Mouse (Mus musculus): ENCODE results near the gene Dennd5a.

Dennd5a gene

DNA sequence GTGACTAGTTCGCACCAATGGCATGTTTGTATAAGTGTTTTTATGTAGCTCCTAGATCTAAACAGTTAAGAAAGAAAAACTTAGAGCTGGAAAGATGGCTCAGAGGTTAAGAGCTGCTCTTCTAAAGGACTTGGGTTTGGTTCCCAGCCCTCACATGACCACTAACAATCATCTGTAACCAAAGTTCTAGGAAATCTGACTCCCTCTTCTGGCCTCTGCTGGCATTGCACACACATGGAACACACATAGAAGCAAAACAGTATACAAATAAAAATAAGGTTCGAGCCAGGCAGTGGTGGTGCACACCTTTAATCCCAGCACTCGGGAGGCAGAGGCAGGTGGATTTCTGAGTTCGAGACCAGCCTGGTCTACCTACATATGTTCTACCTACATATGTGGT lies 3.4 kb upstream of the Dennd5a start:
- DNase-seq (ENCODE audit: low spot score) = no peak

DNA sequence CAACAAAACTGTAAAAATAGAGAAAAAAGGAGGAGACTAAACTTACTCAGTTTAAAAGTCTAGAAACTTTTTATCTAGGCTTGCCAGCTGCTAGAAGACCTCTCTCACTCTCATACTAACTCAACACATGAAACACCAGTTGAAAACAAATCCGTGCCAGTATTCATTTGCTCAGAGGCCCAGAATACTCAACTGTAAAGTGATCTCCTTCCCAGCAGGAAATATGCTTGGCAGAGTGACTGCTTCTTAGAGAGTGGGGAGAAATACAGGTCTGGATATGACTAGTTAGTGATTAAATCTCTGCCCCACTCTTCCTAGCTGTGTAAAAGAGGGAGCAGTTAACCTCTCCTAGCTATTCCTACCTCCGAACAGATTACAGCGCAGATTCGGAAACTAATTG lies 2.3 kb upstream of the Dennd5a start:
- no peak for DNase-seq (ENCODE audit: low spot score)

DNA sequence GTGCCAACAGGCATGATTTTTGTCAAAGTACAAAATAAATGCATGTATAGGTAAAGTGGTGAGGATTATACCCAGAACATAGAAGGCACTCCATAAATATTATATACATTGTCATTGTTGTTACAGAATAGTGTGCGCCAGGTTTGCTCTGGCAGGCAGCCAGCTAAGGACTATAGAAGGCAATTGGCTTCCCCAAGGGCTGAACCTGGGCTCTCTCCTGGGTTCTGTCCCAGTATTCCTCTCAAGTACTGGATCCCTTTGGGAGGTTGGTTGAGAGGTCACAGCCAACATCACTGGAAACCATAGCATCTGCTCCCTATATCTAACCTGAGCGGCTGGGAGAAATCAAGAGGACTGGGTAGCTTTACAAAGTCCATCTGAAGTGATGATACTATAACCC lies 1.3 kb upstream of the Dennd5a start:
- no peak for DNase-seq (ENCODE audit: low spot score)

DNA sequence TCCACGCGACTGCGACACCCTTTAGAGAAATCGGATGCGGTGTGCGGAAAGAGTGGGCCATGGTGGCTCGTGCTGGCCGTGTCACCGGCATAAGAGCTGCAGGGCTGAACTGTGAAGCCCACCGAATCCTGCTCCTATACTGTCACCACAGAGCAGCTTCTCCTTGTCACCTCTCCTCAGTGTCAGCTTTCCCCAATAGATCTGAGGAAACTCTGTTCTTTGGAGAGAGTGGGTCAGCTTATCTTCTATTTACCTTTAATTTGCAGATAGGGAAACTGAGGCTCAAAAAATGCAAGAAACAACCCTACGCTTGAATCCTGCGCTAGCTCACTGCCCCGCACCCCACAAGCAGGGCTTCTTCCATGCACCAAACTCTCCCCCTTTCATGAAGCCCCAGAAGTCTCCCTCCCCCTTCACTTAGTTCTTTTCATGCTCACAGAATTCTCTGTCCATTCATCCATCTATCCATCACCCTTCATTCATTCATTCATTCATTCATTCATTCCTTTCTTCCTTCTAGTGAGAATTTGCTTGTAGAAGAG lies 414 bp upstream of the Dennd5a start:
- DNase-seq (ENCODE audit: low spot score) = no peak

DNA sequence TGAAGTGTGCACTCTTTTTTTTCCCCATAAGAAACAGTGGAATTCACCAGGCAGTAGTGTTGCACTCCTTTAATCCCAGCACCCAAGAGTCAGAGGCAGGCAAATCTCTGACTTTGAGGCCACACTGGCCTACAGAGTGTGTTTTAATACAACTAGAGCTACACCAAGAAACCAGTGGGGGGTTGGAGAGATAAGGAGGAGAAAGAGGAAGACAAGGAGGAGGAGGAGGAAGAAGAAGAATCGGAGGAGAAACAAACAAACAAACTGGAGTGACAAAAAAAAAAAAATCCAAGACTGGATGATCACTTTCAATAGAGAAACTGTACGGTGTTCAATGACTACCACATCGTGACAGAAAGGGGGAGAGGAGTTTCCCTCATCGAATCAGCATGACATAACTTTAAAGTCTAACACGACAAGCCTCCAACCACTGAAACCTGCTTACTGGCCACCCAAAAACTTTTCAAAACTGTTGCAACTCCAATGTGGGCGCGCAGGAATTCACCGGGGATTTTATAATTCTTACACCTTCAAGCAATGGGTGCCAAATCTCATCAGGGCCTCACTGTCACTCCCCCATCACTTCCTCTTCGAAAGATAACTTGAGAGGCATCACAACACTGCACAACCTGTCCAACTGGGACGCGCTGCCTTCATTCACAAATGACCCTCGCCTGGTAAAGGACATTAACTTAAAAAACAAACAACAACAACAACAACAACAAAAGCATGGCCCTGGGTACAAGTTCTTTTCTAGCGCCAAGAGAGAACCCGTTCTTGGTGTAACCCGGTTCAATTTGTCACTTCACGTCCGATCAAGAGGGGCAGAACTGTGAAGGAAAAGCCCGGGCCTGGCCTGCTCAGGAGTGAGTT lies 1.2 kb downstream of the Dennd5a start:
- no peak for DNase-seq (ENCODE audit: low spot score)

DNA sequence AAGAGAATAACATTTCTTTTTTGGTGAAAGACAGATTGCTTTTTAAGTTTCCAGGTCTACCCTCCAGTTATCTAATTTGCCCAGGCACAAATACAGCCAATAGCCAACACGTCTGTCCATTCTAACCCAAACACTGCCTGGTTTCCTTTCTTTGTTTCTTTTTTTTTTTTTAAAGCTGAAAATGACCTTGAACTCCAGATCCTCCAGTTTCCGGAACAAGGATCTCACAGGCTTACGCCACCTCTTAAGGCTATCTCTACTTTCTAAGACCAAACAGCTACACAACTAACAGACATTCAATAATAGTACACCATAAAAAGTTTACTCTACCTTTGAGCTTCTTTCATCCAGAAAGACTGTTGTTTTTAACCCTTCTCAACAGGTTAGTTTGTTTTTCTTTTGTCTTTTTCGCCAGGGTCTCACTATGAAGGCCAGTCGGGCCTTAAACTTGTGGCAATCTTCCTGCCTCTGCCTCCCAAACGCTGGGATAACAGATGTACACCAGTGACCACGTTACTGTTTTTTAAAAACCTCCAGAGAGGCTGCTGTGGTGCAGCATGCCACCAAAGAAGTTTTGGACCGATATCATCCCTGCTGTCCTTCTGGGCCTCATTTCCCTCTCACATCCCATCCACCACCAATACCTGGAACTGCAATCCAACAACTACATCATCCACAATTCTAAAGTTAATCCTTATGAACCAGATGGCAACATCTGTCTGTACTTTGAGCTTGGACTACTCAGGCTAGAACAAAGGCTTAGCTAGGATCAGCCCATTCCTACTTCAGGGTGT lies 2.1 kb downstream of the Dennd5a start:
- DNase-seq (ENCODE audit: low spot score) = no peak

DNA sequence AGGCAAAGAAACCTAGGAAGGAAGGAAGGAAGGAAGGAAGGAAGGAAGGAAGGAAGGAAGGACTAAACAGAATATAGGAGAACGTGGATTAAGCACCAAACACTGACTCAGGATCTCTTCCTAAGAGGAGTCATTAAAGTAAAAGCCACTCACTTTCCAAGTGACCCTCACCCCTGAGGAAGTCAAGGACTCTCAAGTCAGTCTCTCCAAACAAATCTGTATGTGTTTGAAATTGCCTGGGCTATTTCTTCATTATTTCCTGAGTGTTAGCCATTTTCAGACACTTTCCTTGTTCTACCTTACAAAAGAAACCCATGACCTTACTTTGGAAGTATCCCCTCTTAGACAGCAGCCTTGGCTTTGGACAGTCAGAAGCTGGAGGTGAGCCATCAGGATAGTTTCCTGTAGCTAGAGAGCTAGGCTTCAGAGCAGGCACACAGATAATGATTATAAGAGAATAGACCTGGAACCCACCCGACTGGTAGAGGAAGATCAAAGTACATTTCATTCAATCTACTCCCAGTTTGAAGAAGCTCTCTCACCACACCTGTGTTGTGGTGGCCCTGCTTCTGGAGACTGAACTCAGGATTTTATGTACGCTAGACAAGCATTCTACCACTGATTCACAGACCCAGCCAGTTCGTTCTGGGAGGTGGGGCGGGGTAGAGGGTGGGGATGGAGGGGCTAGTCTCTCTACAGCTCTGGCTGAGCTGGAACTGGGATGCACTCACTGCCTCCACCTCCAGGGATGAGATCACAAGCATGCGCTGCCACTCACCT lies 5.5 kb downstream of the Dennd5a start:
- no peak for DNase-seq (ENCODE audit: low spot score)

DNA sequence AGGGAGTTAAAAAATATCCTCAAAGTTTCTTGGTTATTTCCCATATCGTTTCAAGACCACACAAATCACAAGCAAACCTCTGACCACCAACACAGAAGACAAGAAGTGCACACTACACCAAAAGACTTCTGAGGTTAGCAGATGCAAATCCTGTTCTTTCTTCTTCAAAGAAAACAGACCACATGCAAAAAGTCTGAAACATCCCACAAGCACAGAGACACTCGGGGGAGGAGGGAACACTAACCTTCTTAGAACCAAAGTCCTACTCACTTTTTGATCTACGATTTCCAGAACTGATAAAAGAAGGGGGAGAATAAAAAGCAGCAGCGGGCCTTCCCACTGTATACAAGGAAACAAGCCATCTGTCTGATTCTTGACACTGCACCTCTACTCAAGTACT lies 9.0 kb downstream of the Dennd5a start:
- DNase-seq (ENCODE audit: low spot score) = no peak

DNA sequence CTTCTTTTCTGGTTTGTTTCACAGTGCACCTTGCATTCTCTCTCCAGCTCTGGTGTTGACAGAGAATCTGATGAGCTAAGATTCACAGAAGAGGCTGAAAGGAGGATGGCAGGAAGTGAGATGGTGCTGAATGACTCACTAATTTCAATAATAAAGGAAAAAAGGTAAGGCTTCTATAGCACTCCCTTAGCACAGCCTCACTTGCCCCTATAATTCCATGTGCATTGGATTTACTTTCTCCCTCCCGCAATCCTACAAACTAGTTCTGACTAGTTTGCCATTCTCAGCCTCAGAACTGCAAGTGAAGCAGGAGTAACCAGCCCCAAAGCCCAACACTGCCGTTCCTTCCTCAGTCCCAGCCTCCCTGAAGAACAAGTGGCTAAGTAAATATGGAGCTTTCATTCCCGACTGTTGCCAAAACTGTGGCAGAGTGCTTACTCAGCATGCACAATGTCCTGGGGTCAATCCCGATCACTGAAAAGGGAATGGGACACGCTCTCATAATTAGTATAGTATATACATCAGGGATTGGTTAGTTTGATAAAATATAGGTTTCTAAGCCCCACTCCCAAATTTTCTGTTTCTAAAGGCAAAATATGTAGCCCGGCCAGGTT lies 15.7 kb downstream of the Dennd5a start:
- DNase-seq (ENCODE audit: low spot score) = no peak

DNA sequence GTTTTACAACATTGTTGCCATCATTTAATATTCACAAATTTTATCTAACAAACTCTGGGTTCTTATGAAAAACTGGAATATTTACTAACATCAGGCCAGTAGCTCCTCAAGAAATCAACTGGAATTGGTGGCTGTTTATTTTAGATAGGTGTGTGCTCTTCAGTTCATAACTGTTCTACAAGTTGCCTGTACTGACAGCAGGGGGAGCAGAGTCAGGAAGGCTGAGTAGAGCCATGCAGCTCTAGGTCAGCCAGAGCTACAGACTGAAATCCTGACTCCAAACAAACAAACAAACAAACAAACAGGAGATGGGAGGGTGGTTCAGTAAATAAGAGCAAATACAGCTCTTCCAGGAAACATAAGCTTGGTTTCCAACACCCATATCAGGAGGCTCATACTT lies 30.6 kb downstream of the Dennd5a start:
- DNase-seq (ENCODE audit: low spot score) = no peak

DNA sequence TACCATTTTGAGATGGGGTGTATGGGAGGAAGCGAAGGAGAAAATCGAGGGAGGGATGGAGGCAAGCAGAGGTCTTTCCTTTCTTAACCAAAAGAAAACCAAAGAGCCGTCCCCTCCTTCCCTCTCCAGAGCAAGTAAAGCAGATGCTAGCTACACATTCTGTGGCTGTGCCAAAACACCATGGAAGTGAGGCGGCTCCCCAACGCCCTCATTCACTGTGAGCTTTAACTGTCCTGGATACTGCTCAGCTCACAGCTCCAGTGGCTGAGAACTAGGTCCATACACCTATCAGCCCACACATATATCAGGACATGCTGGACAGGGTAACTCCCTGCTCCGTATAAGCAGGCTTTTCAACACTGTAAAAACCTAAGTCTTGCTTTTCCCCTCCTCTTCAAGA lies 31.9 kb downstream of the Dennd5a start:
- DNase-seq (ENCODE audit: low spot score) = no peak

DNA sequence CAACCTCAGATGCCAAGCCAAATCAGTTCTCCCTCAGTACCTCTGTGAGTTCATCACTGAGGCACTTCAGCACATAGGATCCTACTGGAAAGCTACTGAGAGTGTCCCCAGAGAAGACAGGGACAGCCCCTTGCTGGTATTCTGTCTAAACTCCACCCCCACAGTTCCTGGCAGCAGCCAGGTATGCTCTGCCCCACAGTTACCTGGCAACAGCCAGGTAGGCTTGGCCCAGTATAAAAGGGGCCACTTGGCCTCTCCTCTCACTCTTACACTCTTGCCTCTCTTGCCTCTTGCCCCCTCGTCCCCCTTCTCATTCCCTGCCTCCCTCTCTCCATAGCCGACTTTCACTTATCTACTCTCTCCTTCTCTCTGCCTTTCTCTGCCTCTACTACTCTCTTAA lies 35.3 kb downstream of the Dennd5a start:
- DNase-seq (ENCODE audit: low spot score) = no peak

DNA sequence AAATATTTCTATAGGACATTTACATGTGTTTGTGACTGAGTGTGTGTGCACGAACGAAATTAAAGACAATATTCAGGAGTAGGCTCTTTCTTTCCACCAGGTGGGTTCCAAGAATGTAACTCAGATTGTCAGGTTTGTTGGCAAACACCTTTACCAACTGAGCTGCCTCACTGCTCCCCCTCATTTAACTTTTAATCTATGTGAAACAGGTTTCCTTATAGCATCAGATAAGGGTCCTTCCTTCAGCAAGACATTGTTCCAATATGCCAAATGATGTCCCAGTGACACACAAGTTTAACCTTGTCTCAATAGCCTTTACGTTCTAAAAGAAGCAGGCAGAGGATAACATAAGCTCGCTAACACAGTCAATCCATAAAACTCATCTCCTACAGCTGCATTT lies 37.4 kb downstream of the Dennd5a start:
- no peak for DNase-seq (ENCODE audit: low spot score)

DNA sequence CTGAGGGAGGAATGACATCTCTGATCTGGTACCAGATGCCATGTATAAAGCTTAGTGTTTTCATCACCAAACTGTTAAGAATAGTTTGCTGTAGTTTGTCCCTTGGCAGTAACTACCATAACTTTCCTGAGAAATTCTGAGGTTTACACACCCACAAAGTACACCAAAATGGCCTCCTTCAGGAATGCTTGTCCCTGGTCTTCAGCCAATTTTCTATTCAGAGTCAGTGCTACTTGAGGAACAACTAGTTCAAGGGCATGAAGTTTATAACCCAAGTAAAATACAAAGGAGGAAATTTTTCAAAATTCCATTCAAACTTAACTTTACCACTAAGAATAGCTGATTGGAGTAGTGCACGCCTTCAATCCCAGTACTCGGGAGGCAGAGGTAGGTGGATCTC lies 54.1 kb downstream of the Dennd5a start:
- DNase-seq (ENCODE audit: low spot score) = no peak

DNA sequence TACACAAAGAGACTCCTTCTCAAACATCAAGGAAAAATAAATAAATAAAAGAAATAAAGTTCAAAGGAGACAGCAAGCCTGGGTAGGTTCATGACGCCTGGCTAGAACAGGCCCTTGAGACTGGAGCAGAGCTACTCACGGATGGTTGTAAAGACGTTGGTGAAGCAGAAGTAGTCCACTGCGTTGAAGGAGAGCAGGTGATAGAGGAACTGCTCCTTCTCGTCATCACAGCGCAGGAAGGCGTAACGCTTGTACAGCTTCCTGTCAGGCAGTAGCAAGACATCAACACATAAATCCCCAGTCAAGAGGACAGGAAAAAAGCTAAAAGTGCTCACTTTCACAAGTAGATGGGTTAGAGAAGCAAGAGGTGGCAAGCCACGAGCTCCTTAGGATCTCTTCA lies 59.3 kb downstream of the Dennd5a start:
- no peak for DNase-seq (ENCODE audit: low spot score)

DNA sequence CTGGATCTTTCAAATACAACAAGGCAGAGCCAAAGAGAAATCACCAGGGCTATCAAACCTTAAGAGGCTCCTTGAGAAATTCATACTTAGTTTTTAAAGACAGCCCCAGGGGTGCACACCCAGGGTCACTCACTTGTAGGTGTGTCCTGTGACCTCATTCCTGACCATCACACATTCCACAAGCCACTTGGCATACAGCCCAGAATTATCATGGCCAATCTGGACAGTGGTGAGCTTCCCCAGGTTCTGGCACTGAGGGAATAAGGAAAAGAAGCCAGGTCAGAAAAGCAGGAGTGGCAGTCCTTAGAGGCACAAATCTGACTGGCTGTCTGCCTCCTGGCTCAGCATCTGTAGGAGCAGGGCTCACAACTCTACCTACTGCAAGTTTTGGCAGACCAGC lies 61.4 kb downstream of the Dennd5a start:
- DNase-seq (ENCODE audit: low spot score) = no peak

DNA sequence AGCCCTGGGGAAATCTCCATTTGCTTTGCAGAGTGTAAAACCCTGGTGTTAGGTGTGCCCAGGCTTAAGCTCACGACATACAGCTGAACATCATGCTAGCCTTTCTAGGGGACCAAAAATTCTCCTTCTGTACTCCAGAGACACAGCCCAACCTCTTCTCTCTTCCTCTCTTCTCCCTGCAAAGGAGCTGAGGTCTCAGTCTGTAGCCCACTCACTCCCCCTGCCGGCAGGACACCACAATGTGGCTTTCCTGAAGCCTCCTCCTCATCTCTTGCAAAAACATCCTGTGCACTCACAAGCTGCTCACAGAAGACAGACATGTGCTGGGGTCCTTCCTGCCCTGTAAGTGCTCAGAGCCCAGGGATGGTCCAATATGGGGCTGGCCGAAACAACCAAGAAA lies 67.7 kb downstream of the Dennd5a start:
- peak; percentile 36 for DNase-seq (ENCODE audit: low spot score)

DNA sequence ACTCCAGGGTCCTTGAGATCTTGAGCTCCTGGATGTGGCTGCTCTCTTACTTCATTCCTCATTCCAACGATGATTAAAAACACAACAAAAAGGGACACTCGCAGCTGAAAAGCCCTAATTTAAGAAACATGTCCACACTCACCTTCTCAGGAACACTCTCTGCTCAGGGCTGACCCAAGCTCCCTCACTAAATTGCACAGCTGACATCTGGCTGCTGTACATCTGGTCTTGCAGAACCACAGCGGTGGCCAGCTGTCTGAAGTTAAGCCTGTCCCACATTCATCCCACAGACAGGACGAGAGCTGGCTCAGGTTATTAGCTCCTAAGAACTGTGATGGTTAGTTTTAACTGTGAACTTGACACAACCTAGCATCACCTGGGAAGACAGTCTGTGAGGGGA lies 68.5 kb downstream of the Dennd5a start:
- DNase-seq (ENCODE audit: low spot score) = no peak

DNA sequence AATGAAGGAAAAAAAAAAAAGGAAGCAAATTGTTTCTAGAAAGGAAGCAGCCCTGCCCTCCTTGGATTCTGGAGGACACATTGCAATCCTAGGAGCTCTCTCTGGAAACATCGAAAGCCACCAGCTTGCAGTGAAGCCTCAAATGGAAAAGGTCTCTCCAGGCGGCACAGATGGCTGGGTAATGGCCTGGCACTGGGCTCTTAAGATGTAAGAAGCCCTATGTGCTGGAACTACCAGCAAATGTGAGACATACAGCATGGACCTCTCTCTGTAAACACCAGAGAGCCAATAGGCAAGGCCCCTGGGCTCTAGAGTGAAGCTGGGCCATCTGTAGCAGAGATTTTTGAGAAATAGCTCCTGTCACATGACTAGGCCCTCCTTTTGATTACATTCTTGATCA lies 70.0 kb downstream of the Dennd5a start:
- no peak for DNase-seq (ENCODE audit: low spot score)

DNA sequence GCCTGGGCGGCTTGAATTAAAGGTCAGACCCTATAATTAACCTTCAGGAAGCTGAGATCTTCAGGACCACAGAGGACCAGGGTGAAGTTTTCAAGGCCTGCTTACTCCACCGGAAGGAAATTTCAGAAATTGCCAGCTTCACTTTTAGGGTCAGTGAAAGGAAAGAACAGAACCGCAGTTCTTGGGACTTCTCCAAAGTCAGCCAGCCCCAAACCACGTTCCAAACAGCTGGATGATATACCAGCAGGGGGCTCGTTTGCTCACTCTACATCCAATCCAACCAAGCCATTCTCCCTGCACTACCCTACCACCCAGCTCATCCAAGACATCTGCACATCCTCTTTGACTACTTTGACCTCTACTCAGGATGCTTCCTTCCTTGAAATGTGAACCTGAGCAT lies 71.0 kb downstream of the Dennd5a start:
- DNase-seq (ENCODE audit: low spot score) = no peak

DNA sequence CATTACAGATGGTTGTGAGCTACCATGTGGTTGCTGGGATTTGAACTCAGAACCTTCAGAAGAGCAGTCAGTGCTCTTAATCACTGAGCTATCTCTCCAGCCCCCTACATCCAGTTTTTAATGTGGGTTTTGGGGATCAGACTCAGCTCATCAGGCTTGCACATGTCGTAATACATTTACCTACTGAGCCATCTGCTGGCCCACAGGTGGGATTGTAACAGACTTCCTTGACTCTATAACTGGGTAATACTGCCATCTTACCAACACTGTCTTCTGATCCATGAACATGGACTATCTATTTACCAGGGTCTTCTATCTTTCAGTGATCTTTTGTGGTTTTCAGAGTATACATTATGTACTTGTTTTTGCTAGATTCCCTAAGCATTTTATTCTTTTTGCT lies 74.0 kb downstream of the Dennd5a start:
- DNase-seq (ENCODE audit: low spot score) = no peak

DNA sequence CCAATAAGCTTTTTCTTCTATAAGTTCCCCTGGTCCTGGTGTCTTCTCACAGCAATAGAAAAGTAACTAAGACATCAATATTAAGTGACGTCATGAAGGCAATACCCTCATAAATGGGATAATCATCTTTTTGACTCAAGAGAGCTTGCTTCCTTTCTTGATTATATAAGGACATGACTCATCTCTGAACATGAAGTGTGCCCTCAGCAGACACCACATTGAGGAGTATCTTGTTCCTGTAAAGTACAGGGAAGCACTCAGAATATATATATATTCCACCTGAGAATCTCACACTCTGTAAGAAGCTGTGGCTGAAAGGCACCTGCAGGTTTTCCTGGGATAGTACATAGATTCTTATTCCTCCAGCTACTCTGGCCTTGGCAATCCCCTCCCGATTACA lies 77.7 kb downstream of the Dennd5a start:
- DNase-seq (ENCODE audit: low spot score) = no peak

Data from layer of hippocampus, adult 9-10 months (tissue).